Mouse (Mus musculus) liver, adult 2 months (tissue): ENCODE measurements around the gene Gm4070.
"Not testable (repeated sequence)": the region's sequence is repeated elsewhere in the genome, so short reads cannot be mapped to it uniquely, and the experiment has no call there.

Experiments
- CTCF ChIP-seq: fragments of 200-500 bp; IDR thresholded peaks from 2 replicates; pipeline ENCODE4 v1.5.1; 2011; ENCODE audit warnings: low read depth, low read length, control low read depth
- POLR2A ChIP-seq: fragments of 200-500 bp; IDR thresholded peaks from 2 replicates; pipeline ENCODE4 v1.6.1; 2011; ENCODE audit warnings: low read length, control low read depth; ENCODE audit not compliant: insufficient read depth; ENCODE audit errors: extremely low read depth

DNA sequence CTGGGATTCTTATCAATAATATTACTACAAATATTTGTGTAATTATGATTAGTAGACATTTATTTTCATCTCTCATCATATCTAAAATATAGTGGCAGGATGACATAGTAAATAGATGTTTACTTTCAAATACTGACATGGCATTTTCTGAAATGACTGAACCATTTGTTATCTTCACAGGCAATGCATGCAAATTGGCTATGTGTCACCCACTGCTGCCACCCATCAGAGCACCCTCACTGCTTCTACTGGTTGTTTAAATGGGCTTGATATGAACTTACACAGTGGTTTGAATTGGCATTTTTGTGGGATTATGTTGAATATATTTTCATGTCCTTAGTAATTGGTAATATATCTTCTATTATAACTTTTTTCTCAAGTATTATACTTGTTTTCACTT lies 773 bp upstream of the Gm4070 start:
- TF ChIP-seq CTCF, POLR2A: not testable (repeated sequence)
